Mouse (Mus musculus): Measurements from ENCODE around the gene Vmn2r37. TPM values are rescaled to one million over a fixed set of nuclear protein-coding genes. Genes with fewer than 3 reads are reported as not detected.
"Not testable (repeated sequence)": the region's sequence is repeated elsewhere in the genome, so short reads cannot be mapped to it uniquely, and the experiment has no call there.

The Vmn2r37 gene
- total RNA-seq (2021) = not detected
- long read RNA-seq, experiment 1 = 0 reads
- long read RNA-seq, experiment 2 = 0 reads

- DNase-seq = not testable (repeated sequence)
Observed at GRCm38 (mm10) chr7:9223553-9223952, at the start of gene Vmn2r37. Gene Vmn2r37 (minus strand): TSS chr7:9223653.

Other genes with a start within 250 kb of the Vmn2r37 start
- not detected for gene Vmn2r39, start 192.9 kb downstream of the Vmn2r37 start, total RNA-seq (2021)
- gene Vmn2r38, start 125.8 kb downstream of the Vmn2r37 start, total RNA-seq (2021) = not detected